In the genomic region with DNA sequence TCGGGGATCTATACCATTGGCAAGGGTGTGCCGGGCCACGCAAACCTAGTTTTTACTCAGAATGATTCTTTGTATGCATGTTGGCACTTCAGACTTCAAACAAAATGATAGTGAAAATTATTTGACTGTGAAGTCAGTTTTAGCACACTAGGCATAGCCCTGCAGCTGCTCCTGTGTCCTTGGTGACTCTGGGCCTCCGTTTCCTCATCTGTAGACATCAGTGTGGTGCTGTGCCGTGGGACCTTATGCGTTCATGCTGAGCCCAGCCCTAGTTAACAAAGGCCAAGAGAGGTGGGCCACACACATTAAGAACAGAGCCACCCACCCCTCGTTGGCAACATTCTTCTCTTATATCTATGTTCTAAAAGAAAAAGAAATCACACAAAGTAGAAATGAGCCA, we compare ENCODE assay signal across 25 mouse cellular contexts.
DNase-seq lines count a peak whose midpoint lies in the region; ATAC-seq lines count a peak whose summit lies in the region.
"Had no signal": no experiment of that assay in that cellular context is flagged by ENCODE, and none has a peak within 500 bp of the region (broad histone marks: within the 10 kb centered on the region; RNA-seq: fewer than 3 reads in every experiment).

No protein-coding gene starts in this region.

- 92% methylated on average over 7 of the region's 7 CpGs for WGBS in forebrain, embryonic 10.5 days
- WGBS in forebrain, embryonic 15.5 days, result 85% methylated on average over 7 of the region's 7 CpGs
- 91% methylated on average over 7 of the region's 7 CpGs for WGBS in midbrain, embryonic 11.5 days
- WGBS in midbrain, embryonic 13.5 days, result 89% methylated on average over 7 of the region's 7 CpGs

- peaks cover 9% of the 10 kb centered on the region for H3K36me3 ChIP-seq in forebrain, embryonic 10.5 days (replicated peaks)
- peaks cover 3% of the 10 kb centered on the region; the same call in 1 of the 2 replicates for H3K36me3 ChIP-seq in forebrain, embryonic 15.5 days
- H3K36me3 ChIP-seq in midbrain, embryonic 11.5 days (ENCODE audit: control insufficient read depth, insufficient read depth, low read length), result no peaks in the 10 kb centered on the region
- peaks cover 16% of the 10 kb centered on the region for H3K36me3 ChIP-seq in midbrain, embryonic 13.5 days
- H3K36me3 ChIP-seq: embryonic facial prominence, embryonic 10.5 days; embryonic facial prominence, embryonic 12.5 days had no signal

- ATAC-seq in forebrain, embryonic 15.5 days (replicated peaks), result no peak
- no peak for ATAC-seq in midbrain, embryonic 11.5 days (ENCODE audit: low FRiP score)
- ATAC-seq in midbrain, embryonic 13.5 days, result no peak
- ATAC-seq: activated CD4-positive, CD25-positive, alpha-beta regulatory T cell, adult 4 months; CD4-positive, CD25-positive, alpha-beta regulatory T cell, adult 4 months; forebrain, embryonic 14.5 days; Patski had no signal

- peaks cover 10% of the 10 kb centered on the region; the same call in 1 of the 2 replicates for H3K4me1 ChIP-seq in forebrain, embryonic 10.5 days
- no peaks in the 10 kb centered on the region for H3K4me1 ChIP-seq in forebrain, embryonic 15.5 days
- no peaks in the 10 kb centered on the region; the same call in 1 of the 2 replicates for H3K4me1 ChIP-seq in midbrain, embryonic 11.5 days (ENCODE audit: control insufficient read depth, insufficient read depth, low read length)
- H3K4me1 ChIP-seq in midbrain, embryonic 13.5 days (replicated peaks), result no peaks in the 10 kb centered on the region
- H3K4me1 ChIP-seq: embryonic facial prominence, embryonic 10.5 days; embryonic facial prominence, embryonic 12.5 days; forebrain, embryonic 12.5 days had no signal

- no peak overlapping the region for H3K9ac ChIP-seq in forebrain, embryonic 15.5 days (replicated peaks)
- H3K9ac ChIP-seq in midbrain, embryonic 11.5 days (ENCODE audit: low read length), result no peak overlapping the region
- H3K9ac ChIP-seq in midbrain, embryonic 13.5 days (replicated peaks), result no peak overlapping the region
- H3K9ac ChIP-seq: embryonic facial prominence, embryonic 12.5 days; forebrain, embryonic 12.5 days had no signal

- DNase-seq in forebrain, embryonic 10.5 days (ENCODE audit: extremely low spot score, low spot score), result peak; percentile 10
- peak; percentile 10 for DNase-seq in midbrain, embryonic 11.5 days (ENCODE audit: low spot score, missing footprints)
- peak; percentile 45 for DNase-seq in thymus, postnatal 25 days
- DNase-seq in thymus, postnatal 14 days, result no peak
- peak; percentile 19 for DNase-seq in induced T-regulatory cell, adult 2 months (ENCODE audit: low read depth)
- DNase-seq: adrenal gland, adult 8-10 months; adrenal gland, postnatal 14 days; adrenal gland, postnatal 36 days; B cell, adult 2 months; cerebellum, adult 11-12 months; cerebellum, adult 2 months; cerebellum, adult 9-10 months; cerebellum, postnatal 10 days; cerebellum, postnatal 25 days had no signal

- 0 out of 2 replicates have a peak, but pooled peaks cover 3% of the 10 kb centered on the region for H3K9me3 ChIP-seq in forebrain, embryonic 10.5 days
- H3K9me3 ChIP-seq in forebrain, embryonic 15.5 days, result no peaks in the 10 kb centered on the region
- H3K9me3 ChIP-seq in midbrain, embryonic 11.5 days (ENCODE audit: control insufficient read depth, low read length), result no peaks in the 10 kb centered on the region
- no peaks in the 10 kb centered on the region for H3K9me3 ChIP-seq in midbrain, embryonic 13.5 days
- H3K9me3 ChIP-seq: embryonic facial prominence, embryonic 10.5 days; embryonic facial prominence, embryonic 12.5 days; G1E had no signal

- no peaks in the 10 kb centered on the region; the same call in 1 of the 2 replicates for H3K27me3 ChIP-seq in forebrain, embryonic 10.5 days (ENCODE audit: poor library complexity, severe bottlenecking)
- H3K27me3 ChIP-seq in forebrain, embryonic 15.5 days, result no peaks in the 10 kb centered on the region
- no peaks in the 10 kb centered on the region for H3K27me3 ChIP-seq in midbrain, embryonic 11.5 days (ENCODE audit: control insufficient read depth, insufficient read depth, low read length)
- no peaks in the 10 kb centered on the region for H3K27me3 ChIP-seq in midbrain, embryonic 13.5 days
- H3K27me3 ChIP-seq: CH12.LX; embryonic facial prominence, embryonic 12.5 days; forebrain, embryonic 12.5 days; Patski had no signal

- H3K4me3 ChIP-seq in forebrain, embryonic 10.5 days, result no peak overlapping the region
- no peak overlapping the region for H3K4me3 ChIP-seq in forebrain, embryonic 15.5 days
- no peak overlapping the region for H3K4me3 ChIP-seq in midbrain, embryonic 11.5 days (ENCODE audit: low read depth, low read length)
- no peak overlapping the region for H3K4me3 ChIP-seq in midbrain, embryonic 13.5 days (replicated peaks)
- H3K4me3 ChIP-seq: embryonic facial prominence, embryonic 10.5 days; embryonic facial prominence, embryonic 12.5 days; forebrain, embryonic 12.5 days had no signal

- H3K27ac ChIP-seq in forebrain, embryonic 10.5 days, result no peak overlapping the region
- H3K27ac ChIP-seq in forebrain, embryonic 15.5 days (replicated peaks), result no peak overlapping the region
- H3K27ac ChIP-seq in midbrain, embryonic 11.5 days (ENCODE audit: low read depth, low read length), result no peak overlapping the region
- no peak overlapping the region for H3K27ac ChIP-seq in midbrain, embryonic 13.5 days
- H3K27ac ChIP-seq: embryonic facial prominence, embryonic 10.5 days; embryonic facial prominence, embryonic 12.5 days; forebrain, embryonic 12.5 days had no signal

- no peak overlapping the region for H3K4me2 ChIP-seq in forebrain, embryonic 15.5 days (replicated peaks)
- no peak overlapping the region for H3K4me2 ChIP-seq in midbrain, embryonic 11.5 days
- H3K4me2 ChIP-seq in midbrain, embryonic 13.5 days (replicated peaks), result no peak overlapping the region
- H3K4me2 ChIP-seq: embryonic facial prominence, embryonic 12.5 days; forebrain, embryonic 12.5 days had no signal
